In genomic region chr2:16351106-16351505, GRCm38 (mm10) we compare ENCODE assay signal across 28 mouse cellular contexts. TPM values are rescaled to one million over a fixed set of nuclear protein-coding genes. Genes with fewer than 3 reads are reported as not detected.
DNase-seq lines count a peak whose midpoint lies in the region; ATAC-seq and TF ChIP-seq lines count a peak whose summit lies in the region.
"Had no signal": no experiment of that assay in that cellular context is flagged by ENCODE, and none has a peak within 500 bp of the region (broad histone marks: within the 10 kb centered on the region; RNA-seq: fewer than 3 reads in every experiment).

No protein-coding gene starts in this region.

- H3K9ac ChIP-seq in heart, embryonic 11.5 days (ENCODE audit: low read depth, low read length), result no peak overlapping the region
- H3K9ac ChIP-seq: embryonic facial prominence, embryonic 12.5 days; embryonic facial prominence, embryonic 15.5 days; forebrain, postnatal 0 days; heart, embryonic 12.5 days; heart, embryonic 15.5 days; hindbrain, embryonic 13.5 days had no signal

- H3K4me3 ChIP-seq in thymus, adult 2 months (ENCODE audit: control insufficient read depth, insufficient read depth, low read length), result no peak overlapping the region
- no peak overlapping the region for H3K4me3 ChIP-seq in heart, embryonic 11.5 days (ENCODE audit: low read depth, low read length)
- H3K4me3 ChIP-seq in layer of hippocampus, adult 2 months, result no peak overlapping the region
- H3K4me3 ChIP-seq: embryonic facial prominence, embryonic 12.5 days; embryonic facial prominence, embryonic 15.5 days; gastrocnemius, adult 2 months; heart, embryonic 12.5 days; heart, embryonic 15.5 days; hindbrain, embryonic 10.5 days; hindbrain, embryonic 13.5 days had no signal

- TF ChIP-seq POLR2A in thymus, adult 2 months (IDR thresholded peaks at IDR 0.05; ENCODE audit: control insufficient read depth, extremely low read depth, insufficient read depth, low read length, poor library complexity), result no peak

- no peaks in the 10 kb centered on the region for H3K27me3 ChIP-seq in thymus, adult 2 months (ENCODE audit: control insufficient read depth, insufficient read depth, low read length)
- no peaks in the 10 kb centered on the region for H3K27me3 ChIP-seq in heart, embryonic 11.5 days (ENCODE audit: control insufficient read depth, insufficient read depth, low read length)
- H3K27me3 ChIP-seq: embryonic facial prominence, embryonic 12.5 days; embryonic facial prominence, embryonic 15.5 days; heart, embryonic 12.5 days; heart, embryonic 15.5 days; hindbrain, embryonic 13.5 days; Patski had no signal

- no peak for ATAC-seq in heart, embryonic 11.5 days (replicated peaks; ENCODE audit: insufficient number of reproducible peaks, low FRiP score, low TSS enrichment)
- ATAC-seq: forebrain, embryonic 14.5 days; forebrain, postnatal 0 days; Patski had no signal

- no peaks in the 10 kb centered on the region for H3K36me3 ChIP-seq in thymus, adult 2 months (ENCODE audit: control insufficient read depth, insufficient read depth, low read length)
- no peaks in the 10 kb centered on the region for H3K36me3 ChIP-seq in heart, embryonic 11.5 days (ENCODE audit: control insufficient read depth, insufficient read depth, low read length)
- H3K36me3 ChIP-seq: embryonic facial prominence, embryonic 12.5 days; embryonic facial prominence, embryonic 15.5 days; heart, embryonic 12.5 days; heart, embryonic 15.5 days; hindbrain, embryonic 10.5 days; hindbrain, embryonic 13.5 days had no signal

- TF ChIP-seq CTCF in thymus, adult 2 months (IDR thresholded peaks at IDR 0.05; ENCODE audit: borderline replicate concordance, control insufficient read depth, extremely low read depth, insufficient read depth, low read length, poor library complexity), result no peak
- no peak for TF ChIP-seq CTCF in layer of hippocampus, adult 2 months (conservative IDR thresholded peaks at IDR 0.05)

- no peaks in the 10 kb centered on the region for H3K9me3 ChIP-seq in heart, embryonic 11.5 days (replicated peaks; ENCODE audit: control insufficient read depth, low read length)
- H3K9me3 ChIP-seq: embryonic facial prominence, embryonic 12.5 days; embryonic facial prominence, embryonic 15.5 days; heart, embryonic 12.5 days; heart, embryonic 15.5 days; hindbrain, embryonic 10.5 days; hindbrain, embryonic 13.5 days had no signal

- 8% methylated on average over 3 of the region's 3 CpGs for WGBS in thymus, adult 2 months
- WGBS in heart, embryonic 11.5 days (ENCODE audit: insufficient replicate concordance), result 59% methylated on average over 3 of the region's 3 CpGs

- peak; percentile 58 for DNase-seq in T-cell, adult 2 months (ENCODE audit: low spot score)
- peak; percentile 58 for DNase-seq in thymus, adult 2 months
- peak; percentile 74 for DNase-seq in thymus, postnatal 14 days
- DNase-seq in thymus, postnatal 4 days, result peak; percentile 63
- DNase-seq in testis, postnatal 14 days (ENCODE audit: low spot score), result no peak
- DNase-seq in layer of hippocampus, adult 2 months (ENCODE audit: low spot score in 2 of 2), result no peak
- no peak for DNase-seq in right cerebral cortex, adult 18-20 months
- DNase-seq: adrenal gland, adult 2 months; adrenal gland, postnatal 14 days; cerebellum, adult 11 months; cerebellum, adult 2 months; cerebellum, adult 9-11 months; cerebellum, postnatal 25 days; forebrain, postnatal 0 days; gastrocnemius, adult 2 months; gastrocnemius, postnatal 14 days; heart, adult 11 months; heart, postnatal 10 days; heart, postnatal 36 days had no signal

- H3K4me2 ChIP-seq in heart, embryonic 11.5 days, result no peak overlapping the region
- H3K4me2 ChIP-seq: embryonic facial prominence, embryonic 12.5 days; embryonic facial prominence, embryonic 15.5 days; heart, embryonic 12.5 days; heart, embryonic 15.5 days; hindbrain, embryonic 13.5 days had no signal

- H3K4me1 ChIP-seq in thymus, adult 2 months (replicated peaks; ENCODE audit: control insufficient read depth, insufficient read depth, low read length), result peaks cover 4% of the 10 kb centered on the region
- H3K4me1 ChIP-seq in heart, embryonic 11.5 days (ENCODE audit: control insufficient read depth, insufficient read depth, low read length), result no peaks in the 10 kb centered on the region
- H3K4me1 ChIP-seq: embryonic facial prominence, embryonic 12.5 days; embryonic facial prominence, embryonic 15.5 days; heart, embryonic 12.5 days had no signal

- no peak overlapping the region; the same call in 1 of the 2 replicates for H3K27ac ChIP-seq in thymus, adult 2 months (ENCODE audit: control insufficient read depth, insufficient read depth, low read length)
- H3K27ac ChIP-seq in heart, embryonic 11.5 days (ENCODE audit: low read depth, low read length), result no peak overlapping the region
- H3K27ac ChIP-seq in layer of hippocampus, adult 2 months, result no peak overlapping the region
- H3K27ac ChIP-seq: embryonic facial prominence, embryonic 12.5 days; embryonic facial prominence, embryonic 15.5 days; gastrocnemius, adult 2 months; heart, embryonic 15.5 days; hindbrain, embryonic 10.5 days; hindbrain, embryonic 13.5 days had no signal

RNA-seq across cellular contexts. Expression of gene Plxdc2, which starts 5.0 kb away (rescaled TPM):
- polyA plus RNA-seq in thymus, adult 2 months (2012; rRNA removed), result 13.3 and 14.0 TPM in 2 replicates
- 18.2 and 18.4 TPM in 2 replicates for polyA plus RNA-seq in heart, embryonic 11.5 days (2014; fragmentation: Nextera tagmentation; extraction: Ambion mirVana)
- 10 to 100 TPM; 25.2 to 26.6 TPM for total RNA-seq in layer of hippocampus, adult 2 months (2021)

Comparison
In these comparisons a context has a peak if more than half of its experiments do, and no peak if none do; other contexts are left out.
1. DNase-seq: peak in T-cell, adult 2 months (single experiment), thymus, adult 2 months (single experiment), thymus, postnatal 14 days (single experiment) and thymus, postnatal 4 days (single experiment); none in testis, postnatal 14 days (single experiment), layer of hippocampus, adult 2 months (0 of 2) and right cerebral cortex, adult 18-20 months (single experiment).